Mouse (Mus musculus) embryonic fibroblast, embryonic 13.5 days (primary cell): ENCODE results near the gene Rnft1. TPM values are rescaled to one million over a fixed set of nuclear protein-coding genes. Genes with fewer than 3 reads are reported as not detected.
"Not testable (repeated sequence)": the region's sequence is repeated elsewhere in the genome, so short reads cannot be mapped to it uniquely, and the experiment has no call there.

Experiments
- H3K27ac ChIP-seq: 2 replicates; pipeline ENCODE4 v1.5.1; 2012; ENCODE audit warnings: low read length, control low read depth, inconsistent platforms; ENCODE audit not compliant: insufficient read depth
- H3K4me1 ChIP-seq: 2 replicates; pipeline ENCODE4 v1.6.1; 2011; ENCODE audit warnings: low read length; ENCODE audit not compliant: control insufficient read depth, insufficient read depth
- H3K4me3 ChIP-seq: 2 replicates; pipeline ENCODE4 v1.5.1; 2011; ENCODE audit warnings: mild to moderate bottlenecking, control low read depth, low read length; ENCODE audit not compliant: insufficient read depth
- CTCF ChIP-seq: IDR thresholded peaks from 2 replicates; pipeline ENCODE4 v1.5.1; 2011; ENCODE audit warnings: mild to moderate bottlenecking, control low read depth, low read length, moderate library complexity, borderline replicate concordance; ENCODE audit not compliant: insufficient read depth
- POLR2A ChIP-seq: IDR thresholded peaks from 2 replicates; pipeline ENCODE4 v1.6.1; 2011; ENCODE audit warnings: low read depth, mild to moderate bottlenecking, control low read depth, low read length, moderate library complexity
- polyA plus RNA-seq: library from polyadenylated mRNA; stranded (reverse); fragments of >200 nt; gene quantifications from 2 replicates; pipeline ENCODE4 v1.2.4, GENCODE M21; 2011; ENCODE audit warnings: low read depth; ENCODE audit not compliant: missing spikeins, insufficient read length

Rnft1 gene
- polyA plus RNA-seq: 72.6 and 83.5 TPM in 2 replicates

DNA sequence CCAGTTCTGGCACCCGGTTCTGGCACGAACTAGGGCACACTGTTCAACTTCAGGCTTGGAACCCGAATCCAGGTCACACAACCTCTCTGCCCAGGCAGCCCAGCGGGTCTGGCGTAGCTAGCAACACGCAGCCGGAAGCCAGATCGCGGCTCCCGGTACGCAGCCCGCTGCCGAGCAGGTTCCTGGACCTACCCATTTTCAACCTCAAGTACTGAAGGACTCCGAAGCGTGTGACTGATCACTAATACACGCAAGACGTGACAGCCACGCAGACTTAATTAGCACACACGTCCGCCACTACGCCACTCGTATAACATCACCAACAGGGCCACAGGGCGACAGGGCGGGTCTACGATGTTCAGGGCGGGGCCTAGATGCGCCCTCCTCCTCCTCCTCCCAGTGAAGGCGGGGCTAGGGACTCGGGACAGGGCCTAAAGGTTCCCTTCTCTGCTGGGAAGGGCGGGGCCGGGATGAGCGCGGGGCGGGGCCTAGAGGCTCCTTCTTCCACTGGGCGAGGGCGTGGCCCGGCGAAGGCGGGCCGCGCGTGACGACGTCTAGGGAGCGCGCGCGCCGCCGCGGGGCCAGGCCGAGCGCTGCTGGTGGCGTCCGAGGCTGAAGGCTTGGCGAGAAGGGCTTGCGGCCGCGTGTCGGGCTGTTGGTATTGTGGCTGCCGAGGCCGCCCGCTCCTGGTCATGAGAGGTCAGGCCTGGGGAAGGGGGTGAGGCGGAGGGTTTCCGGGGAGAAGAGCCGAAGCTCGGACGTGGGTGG is at the start of gene Rnft1:
TSS of gene Rnft1 (plus strand) at position 557 of the 768 bp plus-strand sequence.
- Histone ChIP-seq H3K27ac (peak within 1 kb of the TSS; percentile 61), H3K4me1 (peaks cover 3% of the 10 kb centered on the region; the same call in 1 of the 2 replicates), H3K4me3 (peak within 1 kb of the TSS; percentile 76)
- no peak for TF ChIP-seq CTCF
- TF ChIP-seq POLR2A: peak; percentile 95

DNA sequence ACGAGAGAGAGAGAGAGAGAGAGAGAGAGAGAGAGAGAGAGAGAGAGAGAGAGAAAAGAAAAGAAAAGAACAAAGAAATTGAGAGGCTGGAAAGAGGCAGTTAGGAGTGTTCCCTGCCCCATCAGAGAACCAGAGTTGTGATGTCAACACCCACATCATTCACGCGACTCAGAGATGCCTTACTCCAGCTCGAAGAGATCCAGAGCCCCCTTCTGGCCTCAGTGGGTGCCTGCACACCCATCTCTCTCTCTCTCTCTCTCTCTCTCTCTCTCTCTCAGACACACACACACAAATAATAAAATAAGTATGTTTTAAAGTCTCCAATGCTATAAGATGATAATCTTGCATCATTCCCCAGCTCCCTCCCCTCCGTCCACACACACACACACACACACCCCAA is 47.6 kb upstream of the Rnft1 start:
- H3K4me1 ChIP-seq: no peaks in the 10 kb centered on the region
- no peak overlapping the region for H3K4me3 ChIP-seq
- no peak overlapping the region for H3K27ac ChIP-seq
- TF ChIP-seq POLR2A: no peak
- peak; percentile 55 for TF ChIP-seq CTCF

DNA sequence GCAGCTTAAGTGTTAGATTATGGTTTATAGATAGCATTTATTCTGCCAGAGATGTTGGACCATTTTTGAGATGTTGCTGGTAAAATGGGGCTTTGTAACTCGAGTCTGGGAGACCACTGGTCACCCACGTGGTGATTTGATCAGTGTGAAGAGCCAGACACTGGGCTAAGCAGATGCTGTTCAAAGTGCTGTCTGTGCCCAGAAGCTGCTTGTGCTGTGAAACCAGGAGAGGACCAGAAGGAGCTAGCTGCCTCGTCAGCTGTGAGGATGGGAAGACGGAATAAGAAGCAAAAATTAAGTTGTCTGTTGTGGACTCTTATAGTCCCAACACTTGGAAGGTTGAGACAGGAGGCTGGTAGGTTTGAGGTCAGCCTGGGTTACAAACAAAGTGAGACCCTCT is 46.2 kb upstream of the Rnft1 start:
- Histone ChIP-seq H3K27ac (no peak overlapping the region), H3K4me3 (no peak overlapping the region), H3K4me1 (no peaks in the 10 kb centered on the region)
- TF ChIP-seq POLR2A (no peak), CTCF (no peak)

DNA sequence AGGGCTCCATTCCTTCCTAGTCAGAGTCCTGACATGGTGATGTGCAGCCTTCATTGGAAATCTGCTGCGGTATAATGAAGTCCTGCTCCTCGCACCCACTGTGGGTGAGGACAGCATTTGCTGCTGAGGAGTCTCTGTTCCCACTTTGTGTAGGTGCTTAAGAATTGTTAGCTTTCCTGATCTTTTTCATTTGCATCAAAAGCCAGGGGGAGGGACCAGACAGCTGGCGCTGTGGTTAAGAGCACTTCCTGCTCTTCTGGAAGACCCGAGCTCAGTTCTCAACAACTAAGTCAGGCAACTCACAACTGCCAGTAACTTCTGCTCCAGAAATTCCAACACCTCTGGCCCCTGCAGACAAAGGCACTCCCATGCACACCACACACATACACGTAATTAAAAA is 43.7 kb upstream of the Rnft1 start:
- H3K4me3 ChIP-seq: no peak overlapping the region
- H3K4me1 ChIP-seq: no peaks in the 10 kb centered on the region
- TF ChIP-seq CTCF (no peak), POLR2A (no peak)
- H3K27ac ChIP-seq: no peak overlapping the region

DNA sequence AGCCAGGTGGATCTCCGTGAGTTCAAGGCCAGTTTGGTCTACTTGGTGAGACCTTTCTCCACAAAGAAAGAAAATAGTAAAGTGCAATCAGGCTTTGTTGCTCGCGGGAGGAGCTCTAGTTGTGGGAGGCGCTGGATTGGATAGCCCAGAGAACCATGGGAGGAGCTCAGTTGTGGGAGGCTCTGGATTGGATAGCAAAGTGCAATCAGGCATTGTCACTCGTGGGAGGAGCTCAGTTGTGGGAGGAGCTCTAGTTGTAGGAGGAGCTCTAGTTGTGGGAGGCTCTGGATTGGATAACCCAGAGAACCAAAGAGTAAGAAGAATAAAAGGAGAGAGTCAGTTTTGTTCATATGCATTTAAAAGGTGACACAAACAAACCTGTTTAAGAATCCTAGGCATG is 30.5 kb upstream of the Rnft1 start:
- no peak for TF ChIP-seq POLR2A
- TF ChIP-seq CTCF: no peak
- H3K4me1 ChIP-seq: no peaks in the 10 kb centered on the region
- no peak overlapping the region for H3K27ac ChIP-seq
- H3K4me3 ChIP-seq: no peak overlapping the region

DNA sequence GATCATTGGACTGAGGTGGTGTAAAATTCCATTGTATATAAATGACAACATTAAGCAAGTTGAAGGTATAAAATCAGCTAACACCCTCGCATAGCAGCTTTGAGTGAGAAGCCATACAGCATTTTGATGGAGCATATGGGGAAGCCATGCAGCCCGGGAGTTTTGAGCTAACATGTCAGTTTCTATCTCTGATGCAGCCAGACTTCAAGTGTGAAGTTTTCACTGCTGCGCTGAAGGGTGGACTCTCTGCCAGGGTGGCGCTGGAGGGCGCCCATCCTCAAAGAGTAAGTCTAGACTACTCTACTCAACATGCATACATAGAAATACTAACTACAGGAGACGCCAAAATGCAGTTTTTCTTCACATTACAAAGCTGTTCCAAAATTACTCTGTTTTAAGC is 26.9 kb upstream of the Rnft1 start:
- TF ChIP-seq CTCF (no peak), POLR2A (no peak)
- no peaks in the 10 kb centered on the region for H3K4me1 ChIP-seq
- H3K27ac ChIP-seq: no peak overlapping the region
- H3K4me3 ChIP-seq: no peak overlapping the region

DNA sequence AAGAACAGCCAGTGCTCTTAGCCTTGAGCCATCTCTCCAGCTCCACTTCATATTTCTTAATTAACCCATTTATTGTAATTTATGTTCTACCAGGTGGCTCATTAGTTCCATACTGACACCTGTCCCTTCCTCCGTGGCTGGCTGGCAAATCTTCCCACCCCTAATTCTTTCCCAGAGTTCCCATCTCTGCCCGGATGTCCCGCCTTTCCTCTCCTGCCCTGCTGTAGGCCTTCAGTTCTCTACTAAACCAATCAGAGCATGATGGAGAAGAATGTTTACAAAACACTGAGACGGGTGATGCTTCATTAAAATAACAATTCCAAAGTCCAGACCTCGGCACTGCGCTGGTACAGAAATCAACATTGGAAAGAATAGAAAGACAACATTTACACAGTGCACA is 25.6 kb upstream of the Rnft1 start:
- no peak for TF ChIP-seq CTCF
- H3K4me3 ChIP-seq: no peak overlapping the region
- no peak overlapping the region for H3K27ac ChIP-seq
- H3K4me1 ChIP-seq: no peaks in the 10 kb centered on the region

DNA sequence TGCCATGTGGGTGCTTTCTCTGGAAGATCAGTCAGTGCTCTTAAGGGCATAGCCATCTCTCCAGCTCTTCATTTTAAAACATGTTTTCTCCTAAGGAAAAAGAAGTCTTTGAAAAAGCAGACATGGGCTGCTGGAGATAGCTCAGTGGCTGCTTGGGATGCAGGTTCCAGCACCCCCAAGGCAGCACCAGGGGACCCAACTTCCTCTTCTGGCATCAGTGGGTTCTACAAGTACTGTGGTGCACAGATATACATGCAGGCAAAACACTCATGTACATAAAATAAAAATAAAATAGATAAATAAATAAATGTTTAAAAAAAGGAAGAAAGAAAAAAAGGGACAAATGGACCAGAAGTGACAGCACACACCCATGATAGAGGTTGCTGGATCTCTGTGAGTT is 21.9 kb upstream of the Rnft1 start:
- Histone ChIP-seq H3K4me1 (no peaks in the 10 kb centered on the region), H3K27ac (no peak overlapping the region), H3K4me3 (no peak overlapping the region)
- no peak for TF ChIP-seq POLR2A
- no peak for TF ChIP-seq CTCF

DNA sequence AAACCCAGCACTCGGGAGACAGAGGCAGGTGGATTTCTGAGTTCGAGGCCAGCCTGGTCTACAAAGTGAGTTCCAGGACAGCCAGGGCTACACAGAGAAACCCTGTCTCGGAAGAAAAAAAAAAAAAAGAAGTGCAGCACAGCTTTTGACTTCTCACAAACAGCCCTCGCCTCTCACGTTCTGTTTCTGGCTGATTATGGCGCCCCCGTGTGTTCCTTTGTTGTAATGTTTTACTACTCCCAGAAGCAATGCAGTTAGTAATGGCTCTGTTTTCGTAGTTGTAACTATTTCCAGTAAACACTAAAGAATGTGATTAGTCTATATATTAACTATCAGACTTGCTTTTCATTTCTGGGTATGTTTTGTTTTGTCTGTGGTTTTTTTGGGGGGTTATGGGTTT is 20.2 kb upstream of the Rnft1 start:
- TF ChIP-seq CTCF: peak; percentile 26; the same call in 1 of the 2 replicates
- not testable (repeated sequence) for H3K4me1 ChIP-seq, H3K4me3 ChIP-seq, H3K27ac ChIP-seq

DNA sequence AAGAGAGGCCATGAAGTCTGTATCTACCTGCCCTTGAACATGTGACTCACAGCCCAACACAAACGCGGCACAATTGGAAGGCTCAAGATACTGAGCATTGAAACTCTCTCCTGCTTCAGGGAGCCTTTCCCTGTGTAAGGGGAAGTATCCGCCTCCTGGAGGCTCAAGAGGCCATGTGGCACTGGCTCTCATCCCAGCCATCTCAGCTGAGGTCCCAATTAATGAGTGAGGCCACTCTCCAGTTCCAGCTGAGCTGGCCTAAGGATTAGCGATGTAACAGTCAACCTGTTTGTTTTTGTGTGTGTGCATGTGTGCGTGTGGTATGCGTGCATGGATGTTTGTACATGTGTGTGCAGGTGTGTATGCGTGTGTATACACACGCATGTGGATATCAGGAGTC is 16.1 kb upstream of the Rnft1 start:
- peaks cover 4% of the 10 kb centered on the region; the same call in 1 of the 2 replicates for H3K4me1 ChIP-seq
- H3K27ac ChIP-seq: no peak overlapping the region
- no peak overlapping the region for H3K4me3 ChIP-seq
- TF ChIP-seq CTCF (no peak), POLR2A (no peak)
